Mouse (Mus musculus): Measurements from ENCODE around the gene Adamts12.

DNA sequence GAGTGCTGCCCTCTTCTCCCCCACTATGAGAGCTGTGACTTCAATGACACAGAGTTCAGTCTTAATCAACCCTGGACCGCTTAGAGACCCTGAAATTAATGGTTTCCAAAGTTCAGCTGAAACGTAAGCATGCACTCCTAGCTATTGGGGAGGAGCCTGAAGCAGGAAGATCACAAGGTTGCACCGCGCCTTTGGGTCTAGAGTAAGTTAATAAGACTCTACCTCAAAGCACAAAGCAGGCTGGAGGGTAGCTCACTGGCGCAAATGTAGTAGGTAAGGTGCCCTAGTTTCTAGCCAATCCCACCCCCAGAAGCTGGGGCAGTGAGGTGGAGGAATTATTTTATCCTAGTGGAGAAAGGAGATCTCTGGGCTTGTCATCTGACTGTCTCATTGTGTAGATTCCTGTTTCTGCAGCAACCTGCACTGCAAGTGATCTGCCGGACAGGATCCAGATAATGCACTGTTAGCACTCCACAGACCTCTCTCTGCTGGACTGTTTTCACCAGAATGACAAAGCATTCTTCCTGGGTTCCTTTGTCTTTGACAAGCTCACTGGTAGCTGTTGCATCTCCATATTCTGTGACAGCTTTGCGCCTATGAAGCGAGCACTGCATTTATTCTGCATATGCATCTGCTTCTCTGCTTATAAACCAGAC lies 315.0 kb downstream of the Adamts12 start:
- no peak for TF ChIP-seq POLR2A (IDR thresholded peaks at IDR 0.05; ENCODE audit: borderline replicate concordance, extremely low read depth, insufficient read depth, insufficient read length, poor library complexity, severe bottlenecking)
- no peak for TF ChIP-seq CTCF (IDR thresholded peaks at IDR 0.05; ENCODE audit: borderline replicate concordance, extremely low read depth, insufficient read depth, insufficient read length)

All from brain, embryonic 14.5 days (tissue).